Mouse (Mus musculus): Measurements from ENCODE around the gene Pcyt1a. TPM values are rescaled to one million over a fixed set of nuclear protein-coding genes. Genes with fewer than 3 reads are reported as not detected.

Pcyt1a gene
- polyA plus RNA-seq, 1 experiment from 2014 or later: 53.9 TPM

- peak overlapping the region; percentile 34 for H3K9ac ChIP-seq (ENCODE audit: low read length)
Measured at GRCm38 (mm10) chr16:32509066-32509942, 78.6 kb downstream of the Pcyt1a start.

GRCm38 (mm10) chr16:32510399-32511337 lies 79.9 kb downstream of the Pcyt1a start:
- Histone ChIP-seq H3K27me3 (ENCODE audit: control insufficient read depth, insufficient read depth, low read depth, low read length) (no peaks in the 10 kb centered on the region), H3K4me3 (ENCODE audit: low read length) (no peak overlapping the region), H3K9ac (ENCODE audit: low read length) (no peak overlapping the region; the same call in 1 of the 2 replicates), H3K36me3 (ENCODE audit: control insufficient read depth, insufficient read depth, low read length) (no peaks in the 10 kb centered on the region), H3K4me2 (ENCODE audit: low read depth, low read length) (no peak overlapping the region), H3K27ac (ENCODE audit: low read length) (peak overlapping the region; percentile 86), H3K4me1 (replicated peaks; ENCODE audit: control insufficient read depth, insufficient read depth, low read length) (peaks cover 28% of the 10 kb centered on the region), H3K9me3 (ENCODE audit: control insufficient read depth, low read length) (no peaks in the 10 kb centered on the region)
- ATAC-seq (ENCODE audit: low read depth): no peak
- 49% methylated on average over 18 of the region's 18 CpGs for WGBS

More at GRCm38 (mm10) chr16:32509066-32509942, 78.6 kb downstream of the Pcyt1a start:
- Histone ChIP-seq H3K4me2 (ENCODE audit: low read depth, low read length) (no peak overlapping the region), H3K27ac (ENCODE audit: low read length) (peak overlapping the region; percentile 86), H3K36me3 (ENCODE audit: control insufficient read depth, insufficient read depth, low read length) (no peaks in the 10 kb centered on the region), H3K9me3 (ENCODE audit: control insufficient read depth, low read length) (no peaks in the 10 kb centered on the region), H3K27me3 (ENCODE audit: control insufficient read depth, insufficient read depth, low read depth, low read length) (no peaks in the 10 kb centered on the region), H3K4me1 (replicated peaks; ENCODE audit: control insufficient read depth, insufficient read depth, low read length) (peaks cover 28% of the 10 kb centered on the region), H3K4me3 (ENCODE audit: low read length) (no peak overlapping the region)
- WGBS: 23% methylated on average over 9 of the region's 9 CpGs
- ATAC-seq (ENCODE audit: low read depth): peak; percentile 78

- Histone ChIP-seq H3K4me3 (ENCODE audit: low read length) (no peak overlapping the region), H3K9me3 (ENCODE audit: control insufficient read depth, low read length) (no peaks in the 10 kb centered on the region), H3K27ac (ENCODE audit: low read length) (peak overlapping the region; percentile 62), H3K9ac (ENCODE audit: low read length) (no peak overlapping the region; the same call in 1 of the 2 replicates), H3K36me3 (ENCODE audit: control insufficient read depth, insufficient read depth, low read length) (no peaks in the 10 kb centered on the region), H3K4me1 (replicated peaks; ENCODE audit: control insufficient read depth, insufficient read depth, low read length) (peaks cover 33% of the 10 kb centered on the region), H3K4me2 (ENCODE audit: low read depth, low read length) (no peak overlapping the region), H3K27me3 (ENCODE audit: control insufficient read depth, insufficient read depth, low read depth, low read length) (no peaks in the 10 kb centered on the region)
- no peak for ATAC-seq (ENCODE audit: low read depth)
- 56% methylated on average over 3 of the region's 3 CpGs for WGBS
Measured at GRCm38 (mm10) chr16:32511338-32511734, 80.6 kb downstream of the Pcyt1a start.

GRCm38 (mm10) chr16:32511827-32512490 lies 81.2 kb downstream of the Pcyt1a start:
- Histone ChIP-seq H3K27me3 (ENCODE audit: control insufficient read depth, insufficient read depth, low read depth, low read length) (no peaks in the 10 kb centered on the region), H3K9me3 (ENCODE audit: control insufficient read depth, low read length) (no peaks in the 10 kb centered on the region), H3K4me3 (ENCODE audit: low read length) (no peak overlapping the region), H3K4me1 (replicated peaks; ENCODE audit: control insufficient read depth, insufficient read depth, low read length) (peaks cover 36% of the 10 kb centered on the region), H3K9ac (ENCODE audit: low read length) (no peak overlapping the region), H3K4me2 (ENCODE audit: low read depth, low read length) (no peak overlapping the region), H3K36me3 (ENCODE audit: control insufficient read depth, insufficient read depth, low read length) (no peaks in the 10 kb centered on the region), H3K27ac (ENCODE audit: low read length) (no peak overlapping the region)
- WGBS: 69% methylated on average over 8 of the region's 8 CpGs
- no peak for ATAC-seq (ENCODE audit: low read depth)

GRCm38 (mm10) chr16:32512921-32513320 lies 82.2 kb downstream of the Pcyt1a start:
- 33% methylated on average over 3 of the region's 3 CpGs for WGBS
- Histone ChIP-seq H3K4me2 (ENCODE audit: low read depth, low read length) (no peak overlapping the region), H3K27me3 (ENCODE audit: control insufficient read depth, insufficient read depth, low read depth, low read length) (no peaks in the 10 kb centered on the region), H3K9ac (ENCODE audit: low read length) (no peak overlapping the region; the same call in 1 of the 2 replicates), H3K27ac (ENCODE audit: low read length) (peak overlapping the region; percentile 61), H3K4me3 (ENCODE audit: low read length) (no peak overlapping the region), H3K4me1 (replicated peaks; ENCODE audit: control insufficient read depth, insufficient read depth, low read length) (peaks cover 36% of the 10 kb centered on the region), H3K9me3 (ENCODE audit: control insufficient read depth, low read length) (no peaks in the 10 kb centered on the region), H3K36me3 (ENCODE audit: control insufficient read depth, insufficient read depth, low read length) (no peaks in the 10 kb centered on the region)
- no peak for ATAC-seq (ENCODE audit: low read depth)

- H3K4me1 ChIP-seq (replicated peaks; ENCODE audit: control insufficient read depth, insufficient read depth, low read length): peaks cover 36% of the 10 kb centered on the region
- no peaks in the 10 kb centered on the region for H3K36me3 ChIP-seq (ENCODE audit: control insufficient read depth, insufficient read depth, low read length)
- H3K27ac ChIP-seq (ENCODE audit: low read length): peak overlapping the region; percentile 61
- no peak overlapping the region for H3K4me2 ChIP-seq (ENCODE audit: low read depth, low read length)
- 74% methylated on average over 6 of the region's 6 CpGs for WGBS
- no peak overlapping the region for H3K9ac ChIP-seq (ENCODE audit: low read length)
- no peak for ATAC-seq (ENCODE audit: low read depth)
- H3K9me3 ChIP-seq (ENCODE audit: control insufficient read depth, low read length): no peaks in the 10 kb centered on the region
- no peaks in the 10 kb centered on the region for H3K27me3 ChIP-seq (ENCODE audit: control insufficient read depth, insufficient read depth, low read depth, low read length)
- no peak overlapping the region for H3K4me3 ChIP-seq (ENCODE audit: low read length)
Measured at GRCm38 (mm10) chr16:32513401-32513800, 82.7 kb downstream of the Pcyt1a start.

GRCm38 (mm10) chr16:32513948-32514347 lies 83.2 kb downstream of the Pcyt1a start:
- Histone ChIP-seq H3K4me1 (replicated peaks; ENCODE audit: control insufficient read depth, insufficient read depth, low read length) (peaks cover 36% of the 10 kb centered on the region), H3K4me3 (ENCODE audit: low read length) (no peak overlapping the region), H3K27ac (ENCODE audit: low read length) (no peak overlapping the region), H3K9me3 (ENCODE audit: control insufficient read depth, low read length) (no peaks in the 10 kb centered on the region), H3K4me2 (ENCODE audit: low read depth, low read length) (no peak overlapping the region), H3K9ac (ENCODE audit: low read length) (no peak overlapping the region), H3K36me3 (ENCODE audit: control insufficient read depth, insufficient read depth, low read length) (no peaks in the 10 kb centered on the region), H3K27me3 (ENCODE audit: control insufficient read depth, insufficient read depth, low read depth, low read length) (no peaks in the 10 kb centered on the region)
- no peak for ATAC-seq (ENCODE audit: low read depth)
- 89% methylated on average over 6 of the region's 6 CpGs for WGBS

- H3K4me2 ChIP-seq (ENCODE audit: low read depth, low read length): peak overlapping the region; percentile 35; the same call in 1 of the 2 replicates
- peaks cover 18% of the 10 kb centered on the region for H3K4me1 ChIP-seq (replicated peaks; ENCODE audit: control insufficient read depth, insufficient read depth, low read length)
- H3K9me3 ChIP-seq (ENCODE audit: control insufficient read depth, low read length): no peaks in the 10 kb centered on the region
- ATAC-seq (ENCODE audit: low read depth): peak; percentile 64
- no peaks in the 10 kb centered on the region for H3K36me3 ChIP-seq (ENCODE audit: control insufficient read depth, insufficient read depth, low read length)
- peak overlapping the region; percentile 41 for H3K9ac ChIP-seq (ENCODE audit: low read length)
- H3K27me3 ChIP-seq (ENCODE audit: control insufficient read depth, insufficient read depth, low read depth, low read length): no peaks in the 10 kb centered on the region
- 25% methylated on average over 21 of the region's 21 CpGs for WGBS
- H3K27ac ChIP-seq (ENCODE audit: low read length): peak overlapping the region; percentile 77
- H3K4me3 ChIP-seq (ENCODE audit: low read length): no peak overlapping the region
Measured at GRCm38 (mm10) chr16:32516006-32516962, 85.6 kb downstream of the Pcyt1a start.

Measured in lung, embryonic 16.5 days (tissue).